Mouse (Mus musculus) small intestine, adult 2 months (tissue): ENCODE measurements around the gene Tmem245.

Source experiments
- CTCF ChIP-seq: fragments of 200-500 bp; IDR thresholded peaks from 2 replicates; pipeline ENCODE4 v1.5.1; 2012; ENCODE audit warnings: low read depth, mild to moderate bottlenecking, control low read depth, inconsistent platforms, low read length, moderate library complexity, mixed read lengths; ENCODE audit not compliant: insufficient replicate concordance, insufficient read length; ENCODE audit errors: extremely low read depth
- POLR2A ChIP-seq: fragments of 200-500 bp; IDR thresholded peaks from 2 replicates; pipeline ENCODE4 v1.6.1; 2012; ENCODE audit warnings: low read depth, mild to moderate bottlenecking, control low read depth, inconsistent platforms, low read length, moderate library complexity

- no peak for TF ChIP-seq CTCF
- TF ChIP-seq POLR2A, result no peak
Observed at GRCm38 (mm10) chr4:56907671-56908070, 39.6 kb downstream of the Tmem245 start.
